Mouse (Mus musculus): ENCODE results near the gene Cyb5r2. TPM values are rescaled to one million over a fixed set of nuclear protein-coding genes. Genes with fewer than 3 reads are reported as not detected.

Cyb5r2 gene
- 0.14 and 0.15 TPM in 2 replicates for polyA plus RNA-seq (2012; rRNA removed)

DNA sequence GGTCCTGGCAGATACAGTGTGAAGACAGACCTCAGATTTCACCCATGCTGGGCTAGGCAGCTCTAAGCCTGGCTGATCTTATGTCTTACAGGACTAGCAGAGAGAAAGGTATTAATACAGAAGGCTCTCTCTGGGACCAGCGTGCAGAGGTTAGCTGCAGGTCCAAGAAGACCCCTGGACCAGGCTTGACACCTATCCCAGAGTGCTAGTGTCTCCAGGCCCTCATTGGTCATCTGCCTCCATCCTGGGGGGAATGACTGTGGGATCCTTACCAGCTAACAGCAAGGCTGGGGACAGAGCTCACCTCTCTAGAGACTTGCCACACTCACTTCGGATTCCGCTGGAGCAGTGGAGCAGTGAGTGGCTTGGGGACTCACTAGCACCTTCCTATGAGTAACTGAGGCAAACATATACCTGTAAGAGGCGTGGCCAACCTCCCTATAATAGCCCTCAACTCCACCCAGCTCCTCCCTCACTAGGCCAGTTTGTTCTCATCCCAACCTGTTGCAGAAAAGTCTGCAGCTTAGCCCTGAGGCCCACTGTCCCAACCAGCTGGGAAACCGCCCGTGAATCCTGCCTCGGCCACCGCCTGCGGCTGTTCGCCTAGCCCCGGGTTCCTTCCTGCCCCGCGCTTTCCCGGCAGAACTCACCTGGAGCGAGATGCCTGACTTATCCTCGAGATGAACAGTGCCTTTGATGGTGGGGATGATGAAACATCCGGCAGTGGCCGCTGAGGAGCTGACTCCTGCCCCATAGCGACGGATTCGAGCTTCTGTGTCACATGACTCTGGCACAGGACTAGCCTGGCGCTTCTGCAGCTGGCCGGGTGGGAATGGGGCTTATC is at the start of gene Cyb5r2:
TSS of gene Cyb5r2 (minus strand) at position 725 of the 844 bp plus-strand sequence.

DNA sequence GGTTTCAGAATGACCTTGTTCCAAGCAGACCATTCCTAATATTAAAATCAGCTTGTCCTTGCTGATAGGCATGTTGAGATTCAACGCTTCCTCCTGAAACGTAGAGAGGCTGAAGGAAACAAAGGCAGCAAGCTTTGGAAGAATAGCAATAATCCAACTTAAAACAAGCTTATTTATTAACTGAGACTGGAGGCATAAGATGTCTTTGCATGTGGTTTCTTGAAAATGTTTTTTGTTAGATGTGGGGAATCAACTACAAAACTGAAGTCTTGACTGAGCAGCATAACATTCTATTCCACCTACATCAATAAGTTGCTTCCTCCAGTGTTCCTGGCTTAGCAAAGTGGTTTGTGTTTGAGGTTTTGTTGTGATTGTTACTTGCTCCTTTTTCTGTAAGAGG is 43.3 kb upstream of the Cyb5r2 start, which contains the start of gene Ovch2:
TSS of gene Ovch2 (minus strand) at position 101 of the 400 bp plus-strand sequence.

Other genes with a start within 250 kb of the Cyb5r2 start
- 6.6 and 6.8 TPM in 2 replicates for gene Olfml1, start 190.6 kb downstream of the Cyb5r2 start, polyA plus RNA-seq (2012; rRNA removed)
- gene Ppfibp2, start 162.8 kb downstream of the Cyb5r2 start, polyA plus RNA-seq (2012; rRNA removed), result 8.7 and 9.2 TPM in 2 replicates
- gene 5330417H12Rik, start 132.9 kb downstream of the Cyb5r2 start, polyA plus RNA-seq (2012; rRNA removed), result not detected in 2 replicates
- gene Ovch2, start 43.2 kb upstream of the Cyb5r2 start, polyA plus RNA-seq (2012; rRNA removed), result not detected in 2 replicates
- not detected in 2 replicates for gene Olfr467, start 54.2 kb upstream of the Cyb5r2 start, polyA plus RNA-seq (2012; rRNA removed)
- not detected in 2 replicates for gene Olfr469, start 67.5 kb upstream of the Cyb5r2 start, polyA plus RNA-seq (2012; rRNA removed)
- not detected in 2 replicates for gene Olfr470, start 89.5 kb upstream of the Cyb5r2 start, polyA plus RNA-seq (2012; rRNA removed)
- gene Olfr472, start 139.9 kb upstream of the Cyb5r2 start, polyA plus RNA-seq (2012; rRNA removed), result not detected in 2 replicates
- not detected in 2 replicates for gene Olfr473, start 172.4 kb upstream of the Cyb5r2 start, polyA plus RNA-seq (2012; rRNA removed)
- not detected in 2 replicates for gene Olfr474, start 196.6 kb upstream of the Cyb5r2 start, polyA plus RNA-seq (2012; rRNA removed)
- gene Olfr476, start 206.8 kb upstream of the Cyb5r2 start, polyA plus RNA-seq (2012; rRNA removed), result not detected in 2 replicates
- not detected in 2 replicates for gene Olfr477, start 228.7 kb upstream of the Cyb5r2 start, polyA plus RNA-seq (2012; rRNA removed)

Data from ovary, adult 2 months (tissue).